Mouse (Mus musculus) embryonic fibroblast, embryonic 13.5 days (primary cell): ENCODE data around the gene Atp6v1g2. TPM values are rescaled to one million over a fixed set of nuclear protein-coding genes. Genes with fewer than 3 reads are reported as not detected.
A peak's percentile ranks its signal among the peaks of the same experiment; 100 is the strongest.

Experiments used
- H3K27ac ChIP-seq: 2 replicates; pipeline ENCODE4 v1.5.1; 2012; ENCODE audit warnings: low read length, control low read depth, inconsistent platforms; ENCODE audit not compliant: insufficient read depth
- H3K4me1 ChIP-seq: 2 replicates; pipeline ENCODE4 v1.6.1; 2011; ENCODE audit warnings: low read length; ENCODE audit not compliant: control insufficient read depth, insufficient read depth
- H3K4me3 ChIP-seq: 2 replicates; pipeline ENCODE4 v1.5.1; 2011; ENCODE audit warnings: mild to moderate bottlenecking, control low read depth, low read length; ENCODE audit not compliant: insufficient read depth
- CTCF ChIP-seq: IDR thresholded peaks from 2 replicates; pipeline ENCODE4 v1.5.1; 2011; ENCODE audit warnings: mild to moderate bottlenecking, control low read depth, low read length, moderate library complexity, borderline replicate concordance; ENCODE audit not compliant: insufficient read depth
- POLR2A ChIP-seq: IDR thresholded peaks from 2 replicates; pipeline ENCODE4 v1.6.1; 2011; ENCODE audit warnings: low read depth, mild to moderate bottlenecking, control low read depth, low read length, moderate library complexity
- polyA plus RNA-seq: library from polyadenylated mRNA; stranded (reverse); fragments of >200 nt; gene quantifications from 2 replicates; pipeline ENCODE4 v1.2.4, GENCODE M21; 2011; ENCODE audit warnings: low read depth; ENCODE audit not compliant: missing spikeins, insufficient read length

Atp6v1g2 gene
- polyA plus RNA-seq, 1 experiment: 2.0 TPM

DNA sequence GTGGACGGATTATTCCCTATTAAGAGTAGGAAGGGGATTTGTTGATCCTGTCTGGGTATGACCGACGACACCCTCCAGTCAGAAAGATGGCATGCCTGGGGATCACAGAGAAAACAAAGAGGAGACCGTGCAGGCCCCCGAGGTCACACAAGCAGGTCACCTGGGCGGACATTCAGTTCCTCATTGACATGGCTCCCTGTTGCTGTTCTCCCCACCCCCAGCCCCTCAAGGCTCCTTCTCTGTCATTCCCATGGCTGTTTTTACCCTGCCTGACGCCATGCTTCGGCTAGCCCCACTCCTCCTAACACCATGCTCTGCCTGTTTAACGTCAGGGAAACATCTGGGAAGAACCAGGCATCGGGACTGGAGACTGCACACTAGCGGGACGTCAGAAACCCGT, 28.2 kb downstream of the Atp6v1g2 start:
- Histone ChIP-seq H3K4me1 (no peaks in the 10 kb centered on the region), H3K4me3 (no peak overlapping the region), H3K27ac (no peak overlapping the region)
- TF ChIP-seq POLR2A (no peak), CTCF (no peak)

DNA sequence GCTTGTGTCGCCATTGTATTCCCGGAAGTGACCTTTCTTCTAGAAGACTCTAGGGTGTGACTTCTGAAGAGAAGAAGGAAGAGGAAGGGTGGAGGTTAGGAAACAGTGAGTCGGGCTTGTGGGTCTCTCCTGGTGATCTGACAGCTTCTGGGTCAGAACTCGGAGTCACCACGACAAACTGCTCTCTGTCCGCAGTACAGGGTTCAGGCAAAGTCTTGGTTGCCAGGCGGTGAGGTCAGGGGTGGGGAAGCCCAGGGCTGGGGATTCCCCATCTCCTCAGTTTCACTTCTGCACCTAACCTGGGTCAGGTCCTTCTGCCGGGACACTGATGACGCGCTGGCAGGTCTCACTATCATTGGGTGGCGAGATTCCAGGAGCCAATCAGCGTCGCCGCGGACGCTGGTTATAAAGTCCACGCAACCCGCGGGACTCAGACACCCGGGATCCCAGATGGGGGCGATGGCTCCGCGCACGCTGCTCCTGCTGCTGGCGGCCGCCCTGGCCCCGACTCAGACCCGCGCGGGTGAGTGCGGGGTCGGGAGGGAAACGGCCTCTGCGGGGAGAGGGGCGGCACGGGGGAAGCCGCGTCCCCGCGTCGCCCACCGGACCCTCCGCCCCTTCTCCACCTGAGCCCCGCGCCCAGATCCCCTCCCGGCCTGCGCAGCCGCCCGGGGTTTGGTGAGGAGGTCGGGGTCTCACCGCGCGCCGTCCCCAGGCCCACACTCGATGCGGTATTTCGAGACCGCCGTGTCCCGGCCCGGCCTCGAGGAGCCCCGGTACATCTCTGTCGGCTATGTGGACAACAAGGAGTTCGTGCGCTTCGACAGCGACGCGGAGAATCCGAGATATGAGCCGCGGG, 29.4 kb downstream of the Atp6v1g2 start, which contains the start of gene H2-D1:
Gene H2-D1 (plus strand): TSS at position 67 of the 859 bp plus-strand sequence.
- Histone ChIP-seq H3K4me3 (peak within 1 kb of the TSS; percentile 56), H3K27ac (no peak within 1 kb of the TSS), H3K4me1 (no peaks in the 10 kb centered on the region)
- no peak for TF ChIP-seq CTCF
- peak; percentile 88 for TF ChIP-seq POLR2A

DNA sequence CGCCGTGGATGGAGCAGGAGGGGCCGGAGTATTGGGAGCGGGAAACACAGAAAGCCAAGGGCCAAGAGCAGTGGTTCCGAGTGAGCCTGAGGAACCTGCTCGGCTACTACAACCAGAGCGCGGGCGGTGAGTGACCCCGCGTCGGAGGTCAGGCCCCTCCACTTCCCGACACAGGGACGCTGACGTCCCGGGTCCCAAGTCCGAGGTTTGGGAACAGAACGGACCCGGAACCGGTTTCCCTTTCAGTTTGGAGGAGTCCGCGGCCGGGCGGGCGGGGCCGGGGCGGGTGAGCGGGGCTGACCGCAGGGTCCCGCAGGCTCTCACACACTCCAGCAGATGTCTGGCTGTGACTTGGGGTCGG, 30.0 kb downstream of the Atp6v1g2 start:
- Histone ChIP-seq H3K4me3 (peak overlapping the region; percentile 56), H3K27ac (no peak overlapping the region), H3K4me1 (no peaks in the 10 kb centered on the region)
- TF ChIP-seq POLR2A (no peak), CTCF (no peak)

DNA sequence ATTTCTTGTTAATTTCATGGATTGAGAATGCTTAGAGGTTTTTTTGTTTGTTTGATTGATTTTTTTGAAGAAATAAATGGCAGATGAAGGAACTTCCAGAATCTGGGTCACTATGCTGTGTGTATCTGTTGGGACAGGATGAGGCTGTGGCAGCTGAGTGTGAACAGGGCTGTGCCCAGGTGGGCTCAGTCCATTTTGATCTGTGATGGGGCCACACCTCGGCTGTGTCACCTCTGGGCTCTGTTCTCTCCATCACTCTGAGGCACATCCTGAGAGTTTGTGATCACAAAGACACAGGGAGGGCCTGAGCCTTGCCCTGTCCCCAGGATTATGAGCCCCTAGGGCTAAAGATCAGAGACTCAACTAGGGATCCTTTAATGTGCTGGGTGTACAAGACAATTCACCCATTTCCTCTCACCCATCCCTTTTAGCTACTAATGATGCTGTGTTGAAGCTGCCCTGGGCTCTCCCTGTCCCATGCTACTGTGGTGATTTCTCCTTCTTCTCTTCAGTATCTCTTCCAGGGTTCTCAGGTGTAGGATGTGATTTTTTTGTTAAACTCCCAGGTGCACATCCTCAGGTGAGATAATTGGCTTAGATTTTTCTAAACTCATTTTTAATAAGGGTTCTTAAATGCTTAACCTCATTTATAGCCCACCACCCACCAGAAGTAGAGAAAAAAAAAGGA, 34.1 kb downstream of the Atp6v1g2 start:
- Histone ChIP-seq H3K27ac (no peak overlapping the region), H3K4me3 (no peak overlapping the region), H3K4me1 (no peaks in the 10 kb centered on the region)
- TF ChIP-seq POLR2A (no peak), CTCF (no peak)

DNA sequence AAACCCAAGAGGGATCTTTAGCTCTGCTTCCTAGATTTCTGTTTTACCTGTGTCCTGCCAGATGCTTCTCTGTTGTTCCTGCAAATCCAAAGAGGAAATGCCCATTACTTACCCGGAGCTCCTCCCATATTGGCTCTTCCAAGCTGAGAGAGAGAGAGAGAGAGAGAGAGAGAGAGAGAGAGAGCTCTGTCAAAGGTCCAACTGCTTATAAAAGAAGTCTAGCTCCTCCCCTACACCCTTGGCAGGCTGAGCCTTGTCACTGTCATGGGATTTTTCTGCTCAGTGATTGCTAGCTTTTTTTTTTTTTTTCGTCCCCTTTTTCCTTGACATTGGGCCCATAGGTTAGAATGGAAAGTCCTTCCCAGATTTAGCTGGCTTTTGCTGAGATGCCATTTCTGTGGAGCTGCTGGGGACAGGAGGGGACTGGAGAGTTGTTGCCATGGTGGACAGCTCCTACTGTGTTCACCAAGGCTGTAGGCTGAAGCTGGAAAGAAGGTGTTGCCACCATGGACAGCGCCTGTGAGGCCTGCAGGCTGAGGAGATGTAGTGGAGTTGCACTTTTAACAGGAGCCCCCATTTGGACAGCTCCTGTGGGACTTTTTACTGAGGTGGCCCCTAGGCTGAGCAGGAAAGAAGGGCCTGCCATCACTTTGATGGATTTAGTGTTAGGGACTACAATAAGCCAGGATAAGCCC, 36.3 kb downstream of the Atp6v1g2 start:
- no peak overlapping the region for H3K4me3 ChIP-seq
- TF ChIP-seq CTCF: no peak; the same call in 1 of the 2 replicates
- TF ChIP-seq POLR2A: no peak
- H3K4me1 ChIP-seq: no peaks in the 10 kb centered on the region
- H3K27ac ChIP-seq: no peak overlapping the region

DNA sequence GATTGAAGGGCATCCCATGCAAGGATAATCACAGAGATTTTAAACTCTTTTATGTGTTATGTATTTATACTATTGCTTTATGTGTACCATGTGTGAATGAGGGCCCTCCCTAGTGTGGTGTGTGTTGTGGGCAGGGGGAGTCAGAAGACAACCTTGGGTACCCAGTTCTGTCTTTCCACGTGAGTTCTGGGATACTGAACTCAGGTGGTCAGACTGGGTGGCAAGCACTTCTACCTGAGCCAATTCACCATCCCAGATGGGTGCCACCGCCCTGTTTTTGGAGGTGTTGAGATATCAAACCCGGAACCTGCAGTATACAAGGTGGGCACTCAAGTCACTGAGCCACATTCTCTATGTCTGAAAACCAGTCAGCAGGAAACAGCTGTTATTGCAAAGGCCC, 38.8 kb downstream of the Atp6v1g2 start:
- TF ChIP-seq CTCF: no peak
- no peak for TF ChIP-seq POLR2A
- no peaks in the 10 kb centered on the region for H3K4me1 ChIP-seq
- no peak overlapping the region for H3K27ac ChIP-seq

DNA sequence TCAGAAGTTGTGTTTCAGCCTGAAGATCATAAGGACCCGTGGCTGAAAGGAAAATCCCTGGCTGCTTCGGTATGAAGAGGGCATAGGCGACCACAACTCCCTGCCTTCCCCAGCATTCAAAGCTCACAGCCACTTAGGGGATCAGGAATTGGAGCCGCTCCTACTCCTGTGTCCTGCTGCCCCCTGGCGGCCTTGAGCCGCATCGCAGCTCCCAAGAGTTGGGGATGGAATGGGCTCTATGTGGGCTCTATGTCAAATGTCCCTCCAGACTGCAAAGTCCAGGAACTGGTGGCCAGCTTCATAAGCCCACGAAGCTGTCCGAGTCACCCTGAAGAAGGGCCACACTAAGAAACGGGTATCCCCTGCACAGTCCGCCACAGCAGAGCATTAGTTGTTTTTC, 41.3 kb downstream of the Atp6v1g2 start:
- H3K27ac ChIP-seq: no peak overlapping the region
- no peak overlapping the region for H3K4me3 ChIP-seq
- TF ChIP-seq POLR2A (no peak), CTCF (peak; percentile 79)
- no peaks in the 10 kb centered on the region for H3K4me1 ChIP-seq

More for the DNA sequence above, 38.8 kb downstream of the Atp6v1g2 start:
- no peak overlapping the region for H3K4me3 ChIP-seq

DNA sequence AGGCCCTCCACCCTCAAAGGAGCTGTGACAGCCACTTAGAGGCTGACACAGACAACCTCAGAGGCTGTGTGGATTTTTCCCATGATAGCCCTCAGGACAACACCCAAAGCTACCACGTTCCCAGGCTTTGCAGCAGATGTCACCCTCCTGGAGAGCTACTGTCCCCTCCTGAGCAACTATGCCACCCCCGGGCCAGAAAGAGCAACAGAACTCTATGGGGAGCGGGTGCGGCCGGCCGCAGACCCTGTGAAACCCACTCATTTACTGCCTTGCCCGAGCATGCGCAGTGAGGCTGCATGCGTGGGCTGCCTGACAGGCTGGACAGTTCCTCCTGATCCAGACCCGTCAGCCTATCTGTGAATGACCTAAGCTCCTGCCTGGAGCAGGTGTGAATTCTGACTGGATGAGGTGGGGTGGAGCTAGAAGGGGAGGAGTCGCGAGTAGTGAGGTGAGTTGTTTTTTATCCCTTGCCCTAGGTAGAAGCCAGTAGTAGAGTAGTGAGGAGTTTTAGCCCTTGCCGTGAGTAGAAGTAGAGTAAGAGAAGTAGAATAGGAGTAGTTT, 42.9 kb downstream of the Atp6v1g2 start:
- Histone ChIP-seq H3K4me1 (no peaks in the 10 kb centered on the region), H3K27ac (no peak overlapping the region), H3K4me3 (no peak overlapping the region)
- TF ChIP-seq POLR2A (no peak), CTCF (no peak)

DNA sequence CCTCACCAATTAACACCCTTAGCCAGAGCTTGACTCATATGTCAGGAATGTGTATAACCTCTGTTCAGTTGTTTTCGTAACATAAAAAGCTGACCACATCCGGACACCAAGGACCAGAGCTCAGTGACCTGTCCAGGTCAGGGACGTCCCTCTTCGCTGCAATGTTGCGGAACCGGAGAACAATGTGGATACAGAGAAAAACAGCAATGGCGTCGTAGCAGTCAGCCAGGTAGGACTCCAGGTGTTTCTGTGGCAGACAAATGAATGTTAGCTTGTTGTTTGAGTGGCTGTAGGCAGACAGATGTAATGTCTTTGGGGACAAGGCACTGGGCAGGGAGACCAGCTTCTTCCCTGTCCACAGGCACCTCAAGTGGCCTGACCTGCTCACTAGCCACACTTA, 44.6 kb downstream of the Atp6v1g2 start:
- TF ChIP-seq CTCF (no peak), POLR2A (no peak)

More for the DNA sequence above, 44.6 kb downstream of the Atp6v1g2 start:
- H3K4me3 ChIP-seq: no peak overlapping the region
- no peaks in the 10 kb centered on the region for H3K4me1 ChIP-seq
- no peak overlapping the region for H3K27ac ChIP-seq
